Mouse (Mus musculus) kidney, adult 2 months (tissue): ENCODE measurements around the gene Tmx4. TPM values are rescaled to one million over a fixed set of nuclear protein-coding genes. Genes with fewer than 3 reads are reported as not detected.

Source experiments
- DNase-seq: peaks from one replicate; pipeline ENCODE4 v3.0.0; 2021
- H3K27ac ChIP-seq: fragments of 200-500 bp; 2 replicates; pipeline ENCODE4 v1.5.1; 2012; ENCODE audit warnings: low read depth, low read length, control low read depth, inconsistent platforms; ENCODE audit not compliant: insufficient read depth
- H3K27me3 ChIP-seq: fragments of 200-500 bp; replicated peaks from 2 replicates; pipeline ENCODE4 v1.6.1; 2012; ENCODE audit warnings: mild to moderate bottlenecking, moderate library complexity, low read length, inconsistent platforms; ENCODE audit not compliant: control insufficient read depth, insufficient read depth
- H3K36me3 ChIP-seq: fragments of 200-500 bp; 2 replicates; pipeline ENCODE4 v1.6.1; 2012; ENCODE audit warnings: mild to moderate bottlenecking, moderate library complexity, low read length, inconsistent platforms; ENCODE audit not compliant: control insufficient read depth, insufficient read depth
- H3K4me1 ChIP-seq: fragments of 200-500 bp; 2 replicates; pipeline ENCODE4 v1.6.1; 2011; ENCODE audit warnings: low read length; ENCODE audit not compliant: control insufficient read depth, insufficient read depth
- H3K4me3 ChIP-seq: fragments of 200-500 bp; 2 replicates; pipeline ENCODE4 v1.5.1; 2011; ENCODE audit warnings: mild to moderate bottlenecking, low read depth, low read length, control low read depth; ENCODE audit not compliant: insufficient read depth
- CTCF ChIP-seq: fragments of 200-500 bp; conservative IDR thresholded peaks from 2 replicates; pipeline ENCODE4 v1.5.1; 2011; ENCODE audit warnings: low read depth, mild to moderate bottlenecking, control low read depth, low read length, moderate library complexity, mixed read lengths; ENCODE audit not compliant: insufficient read depth, insufficient read length
- POLR2A ChIP-seq: fragments of 200-500 bp; IDR thresholded peaks from one replicate; pipeline ENCODE4 v1.6.1; 2011; ENCODE audit warnings: low read depth, low read length, control low read depth
- WGBS: fragments of 180-500 bp; shearing (Covaris S2); methylation state at CpG from one replicate; pipeline ENCODE4 v1.1.7; 2018; 5-methylcytosine and 5-hydroxymethylcytosine counted together
- polyA plus RNA-seq: library from polyadenylated mRNA; depleted of rRNA; stranded (reverse); fragments of >200 nt; gene quantifications from 2 replicates; pipeline ENCODE4 v1.2.3, GENCODE M21; 2012; rRNA removed

Tmx4 gene
- polyA plus RNA-seq, 1 experiment: 6.2 TPM

- no peak for TF ChIP-seq CTCF
- TF ChIP-seq POLR2A: no peak
- H3K27me3 ChIP-seq: no peaks in the 10 kb centered on the region
- H3K4me1 ChIP-seq: no peaks in the 10 kb centered on the region
- no peak overlapping the region for H3K4me3 ChIP-seq
- H3K36me3 ChIP-seq: no peaks in the 10 kb centered on the region
- no peak for DNase-seq
- no peak overlapping the region for H3K27ac ChIP-seq
- 78% methylated on average over 4 of the region's 4 CpGs for WGBS
These were observed 58.7 kb downstream of the Tmx4 start for GRCm38 (mm10) chr2:134585243-134585642.

- TF ChIP-seq CTCF (no peak), POLR2A (no peak)
- 78% methylated on average over 3 of the region's 3 CpGs for WGBS
- H3K4me3 ChIP-seq: no peak overlapping the region
- no peak for DNase-seq
- no peaks in the 10 kb centered on the region for H3K4me1 ChIP-seq
- no peaks in the 10 kb centered on the region for H3K36me3 ChIP-seq
- H3K27ac ChIP-seq: no peak overlapping the region
- H3K27me3 ChIP-seq: no peaks in the 10 kb centered on the region
These were observed 84.5 kb downstream of the Tmx4 start for GRCm38 (mm10) chr2:134559422-134559821.

DNA sequence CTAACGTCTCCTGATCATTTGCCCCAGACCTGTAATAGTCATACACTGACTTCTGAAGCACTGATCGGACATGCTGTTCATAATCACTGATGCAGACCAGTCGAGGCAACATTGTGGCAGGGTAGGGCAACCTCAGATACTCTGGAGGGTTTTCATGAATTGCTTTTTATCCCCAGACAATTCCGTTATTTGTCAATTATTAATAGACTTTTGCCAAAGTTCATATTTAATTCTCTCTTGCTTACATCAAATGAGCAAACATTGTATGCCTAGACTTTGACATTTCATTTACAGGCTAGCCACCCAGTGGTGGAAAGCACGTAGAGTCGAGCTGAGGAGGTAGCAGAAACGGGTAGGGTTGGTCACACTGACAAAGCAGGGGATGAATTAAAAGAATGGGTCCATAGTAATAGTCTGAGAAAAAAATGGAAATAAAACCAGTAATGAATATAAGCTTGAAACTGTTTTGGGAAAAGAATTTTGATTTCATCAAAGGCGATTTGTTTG is 89.7 kb downstream of the Tmx4 start, which contains the start of gene Hao1:
Gene Hao1 (minus strand): TSS at position 148 of the 507 bp plus-strand sequence.
- DNase-seq: no peak
- H3K27me3 ChIP-seq: no peaks in the 10 kb centered on the region
- WGBS: 67% methylated on average over 8 of the region's 8 CpGs
- no peak within 1 kb of the TSS for H3K27ac ChIP-seq
- H3K4me1 ChIP-seq: no peaks in the 10 kb centered on the region
- TF ChIP-seq CTCF (no peak; the same call in 1 of the 2 replicates), POLR2A (no peak)
- H3K36me3 ChIP-seq: no peaks in the 10 kb centered on the region
- H3K4me3 ChIP-seq: no peak within 1 kb of the TSS

- Histone ChIP-seq H3K4me1 (no peaks in the 10 kb centered on the region), H3K4me3 (no peak overlapping the region), H3K27me3 (no peaks in the 10 kb centered on the region), H3K27ac (no peak overlapping the region), H3K36me3 (no peaks in the 10 kb centered on the region)
- DNase-seq: no peak
- TF ChIP-seq POLR2A: no peak
- TF ChIP-seq CTCF: no peak
These were observed 91.6 kb downstream of the Tmx4 start for GRCm38 (mm10) chr2:134552358-134552757.

DNA sequence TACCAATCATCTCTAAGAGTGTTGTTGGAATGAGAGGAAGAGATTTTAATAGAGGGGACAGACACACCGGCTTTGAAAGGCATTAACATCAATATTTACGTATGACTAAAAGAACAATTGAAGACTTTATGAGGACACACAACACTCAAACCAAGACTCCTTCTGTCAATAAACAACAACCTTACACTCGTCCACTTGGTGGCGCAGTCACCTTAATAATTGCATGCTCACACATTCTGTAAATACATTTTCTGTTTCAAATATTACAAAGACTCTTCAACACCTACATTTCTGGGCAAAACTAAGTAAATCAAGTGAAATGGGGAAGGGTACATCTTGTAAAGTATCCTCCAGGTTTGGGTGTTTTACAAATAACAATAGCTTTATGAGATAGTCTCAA is 94.2 kb downstream of the Tmx4 start:
- Histone ChIP-seq H3K4me1 (no peaks in the 10 kb centered on the region), H3K27me3 (no peaks in the 10 kb centered on the region), H3K4me3 (no peak overlapping the region), H3K36me3 (no peaks in the 10 kb centered on the region), H3K27ac (no peak overlapping the region)
- WGBS: 17% methylated on average over 4 of the region's 4 CpGs
- TF ChIP-seq CTCF: 0 out of 2 replicates have a peak, but pooled peaks have one; percentile 4
- no peak for TF ChIP-seq POLR2A
- DNase-seq: peak; percentile 62

DNA sequence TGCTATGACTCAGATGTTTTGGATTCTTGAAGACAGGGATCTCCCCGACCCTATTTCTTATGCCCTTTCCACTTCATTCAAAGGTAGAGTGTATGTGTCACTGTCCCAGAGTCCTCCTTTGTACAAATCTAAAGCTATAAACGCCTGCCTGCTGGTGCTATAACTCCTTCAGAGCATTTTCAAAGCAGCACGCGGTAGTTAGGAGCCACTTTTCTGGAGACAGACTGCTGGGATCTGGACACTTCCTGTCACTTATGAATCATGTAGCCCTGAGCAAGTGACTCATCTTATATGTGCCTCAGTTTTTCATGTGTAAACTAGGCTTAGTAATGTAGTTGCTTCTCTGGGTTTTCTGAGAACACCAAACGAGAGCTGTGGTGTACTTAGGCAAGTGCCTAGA is 98.8 kb downstream of the Tmx4 start:
- no peak overlapping the region for H3K27ac ChIP-seq
- no peaks in the 10 kb centered on the region for H3K27me3 ChIP-seq
- no peaks in the 10 kb centered on the region for H3K4me1 ChIP-seq
- DNase-seq: no peak
- no peaks in the 10 kb centered on the region for H3K36me3 ChIP-seq
- 61% methylated on average over 5 of the region's 5 CpGs for WGBS
- H3K4me3 ChIP-seq: no peak overlapping the region
- no peak for TF ChIP-seq CTCF

- TF ChIP-seq CTCF (no peak), POLR2A (no peak)
- Histone ChIP-seq H3K4me3 (no peak overlapping the region), H3K4me1 (no peaks in the 10 kb centered on the region), H3K27ac (no peak overlapping the region), H3K27me3 (no peaks in the 10 kb centered on the region), H3K36me3 (no peaks in the 10 kb centered on the region)
- 54% methylated on average over 8 of the region's 8 CpGs for WGBS
- DNase-seq: no peak
These were observed 99.5 kb downstream of the Tmx4 start for GRCm38 (mm10) chr2:134544321-134545065.

Other genes starting within 250 kb of the Tmx4 start
- gene Hao1, start 89.8 kb downstream of the Tmx4 start, polyA plus RNA-seq: not detected in 2 replicates
- 4.4 and 5.0 TPM in 2 replicates for gene Plcb1, start 141.9 kb upstream of the Tmx4 start, polyA plus RNA-seq